Mouse (Mus musculus) heart, adult 11 months (tissue): ENCODE measurements around the gene Pax9.

ENCODE experiments used
- DNase-seq: peaks from one replicate; pipeline ENCODE4 v3.0.0; 2022

Gene Pax9

GRCm38 (mm10) chr12:56697785-56698184, 6.2 kb downstream of the Pax9 start:
- DNase-seq, result peak; percentile 52

- no peak for DNase-seq
These were observed 6.8 kb downstream of the Pax9 start for GRCm38 (mm10) chr12:56698191-56698980.

- no peak for DNase-seq
These were observed 7.8 kb downstream of the Pax9 start for GRCm38 (mm10) chr12:56699351-56699750.

- peak; percentile 76 for DNase-seq
These were observed 8.6 kb downstream of the Pax9 start for GRCm38 (mm10) chr12:56699915-56700900.

GRCm38 (mm10) chr12:56701004-56701403, 9.4 kb downstream of the Pax9 start:
- DNase-seq, result no peak

- DNase-seq, result no peak
These were observed 26.6 kb downstream of the Pax9 start for GRCm38 (mm10) chr12:56717971-56718706.

GRCm38 (mm10) chr12:56718707-56719051, 27.1 kb downstream of the Pax9 start:
- DNase-seq, result no peak

GRCm38 (mm10) chr12:56727631-56728030, 36.1 kb downstream of the Pax9 start:
- no peak for DNase-seq

- no peak for DNase-seq
These were observed 45.5 kb downstream of the Pax9 start for GRCm38 (mm10) chr12:56737104-56737503.
